In the genomic region with DNA sequence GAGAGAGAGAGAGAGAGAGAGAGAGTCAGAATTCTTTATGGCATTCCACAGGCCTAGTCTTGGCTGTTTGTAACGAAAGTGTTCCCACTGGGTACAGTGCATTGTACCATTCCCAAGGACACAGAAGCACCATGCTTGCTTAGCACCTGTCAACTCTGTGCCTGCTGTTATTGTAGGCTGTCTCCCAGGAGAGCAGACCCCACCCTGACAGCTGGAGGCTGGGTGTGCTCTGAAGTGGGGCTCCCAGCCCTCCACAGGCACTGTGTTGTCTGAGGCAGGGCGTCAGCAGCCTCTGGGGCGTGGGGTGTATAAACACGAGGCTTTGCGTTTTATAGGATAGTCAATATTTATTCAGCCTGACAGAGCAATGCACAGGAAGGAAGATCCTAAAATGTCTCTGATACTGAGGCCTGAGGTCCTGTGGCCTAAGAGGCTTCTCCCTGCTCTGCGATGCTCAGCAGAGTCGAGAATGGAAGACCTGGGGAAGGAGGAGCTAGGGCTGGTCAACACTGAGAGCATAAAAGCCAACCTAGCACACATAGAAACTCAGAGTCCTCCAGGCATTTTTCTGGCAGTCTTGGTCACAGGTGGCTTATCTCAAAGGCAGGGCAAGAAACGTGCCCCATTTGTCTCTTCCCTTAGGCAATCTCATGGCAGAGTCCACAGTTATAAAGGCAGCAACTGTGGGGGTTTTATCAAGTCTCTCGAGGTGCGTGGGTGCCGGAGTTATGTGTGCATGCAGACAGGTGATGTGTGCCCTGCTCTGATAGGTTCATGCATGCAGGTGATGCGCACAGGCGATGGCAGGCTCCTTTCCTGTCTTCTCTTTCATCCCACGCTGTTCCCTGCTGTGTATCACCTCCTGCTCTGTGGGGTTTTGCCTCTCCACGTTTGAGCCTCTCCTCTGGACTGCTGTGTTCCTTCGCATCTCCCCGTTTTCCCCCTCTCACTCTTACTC, we compare ENCODE assay signal across 1 mouse cellular context.
TF ChIP-seq lines count a peak whose summit lies in the region.

No protein-coding gene starts in this region.

TF ChIP-seq in myocyte, 11 proteins besides CTCF, POLR2A, EP300 and RAD21 (continued from another document):
- TF ChIP-seq SRF (IDR thresholded peaks at IDR 0.05; ENCODE audit: control insufficient read depth, insufficient read length, low read depth) (no peak), CEBPB (IDR thresholded peaks at IDR 0.05; ENCODE audit: insufficient read depth, poor library complexity, severe bottlenecking) (no peak), USF1 (IDR thresholded peaks at IDR 0.05; ENCODE audit: low read depth) (no peak), MYOD1 (IDR thresholded peaks at IDR 0.05; ENCODE audit: control insufficient read depth in 1 of 3, insufficient read length in 2 of 3, low read depth in 2 of 3) (peak; percentile 51 to 98 (median 73)), TCF12 (IDR thresholded peaks at IDR 0.05; ENCODE audit: insufficient read depth, poor library complexity, severe bottlenecking) (peak; percentile 77)
